Mouse (Mus musculus): ENCODE measurements around the gene Tnfrsf25. TPM values are rescaled to one million over a fixed set of nuclear protein-coding genes. Genes with fewer than 3 reads are reported as not detected.

The Tnfrsf25 gene
- polyA plus RNA-seq, 1 experiment from 2014 or later: 1.4 TPM

DNA sequence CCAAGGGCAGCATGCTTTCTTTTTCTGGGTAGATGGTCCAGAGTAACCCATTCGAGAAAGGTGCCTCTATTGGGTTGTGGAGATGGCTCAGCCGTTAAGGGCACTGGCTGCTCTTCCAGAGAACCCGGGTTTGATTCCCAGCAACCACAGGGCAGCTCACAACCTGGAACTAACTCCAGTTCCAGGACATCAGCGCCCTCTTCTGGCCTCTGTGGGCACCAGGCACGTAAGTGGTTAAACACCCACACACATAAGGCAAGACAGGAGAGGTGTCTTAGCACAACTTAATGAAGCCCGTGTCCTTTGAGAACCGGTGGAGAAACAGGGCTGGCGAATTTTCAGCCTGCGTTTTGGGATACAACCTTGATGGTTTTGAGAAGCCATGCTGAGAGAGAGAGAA is 41.2 kb upstream of the Tnfrsf25 start:
- WGBS: 81% methylated on average over 9 of the region's 9 CpGs
- no peak for ATAC-seq (replicated peaks; ENCODE audit: extremely low read depth, insufficient read depth, low FRiP score)
- Histone ChIP-seq H3K9me3 (replicated peaks; ENCODE audit: control insufficient read depth, low read length) (no peaks in the 10 kb centered on the region), H3K4me1 (ENCODE audit: control insufficient read depth, insufficient read depth, low read length) (peaks cover 9% of the 10 kb centered on the region), H3K27ac (ENCODE audit: low read length) (no peak overlapping the region), H3K36me3 (ENCODE audit: control insufficient read depth, insufficient read depth) (no peaks in the 10 kb centered on the region), H3K9ac (ENCODE audit: low read length) (no peak overlapping the region), H3K4me3 (ENCODE audit: low read length) (no peak overlapping the region), H3K4me2 (ENCODE audit: low read depth, low read length) (no peak overlapping the region), H3K27me3 (ENCODE audit: control insufficient read depth, insufficient read depth, low read length) (no peaks in the 10 kb centered on the region)

DNA sequence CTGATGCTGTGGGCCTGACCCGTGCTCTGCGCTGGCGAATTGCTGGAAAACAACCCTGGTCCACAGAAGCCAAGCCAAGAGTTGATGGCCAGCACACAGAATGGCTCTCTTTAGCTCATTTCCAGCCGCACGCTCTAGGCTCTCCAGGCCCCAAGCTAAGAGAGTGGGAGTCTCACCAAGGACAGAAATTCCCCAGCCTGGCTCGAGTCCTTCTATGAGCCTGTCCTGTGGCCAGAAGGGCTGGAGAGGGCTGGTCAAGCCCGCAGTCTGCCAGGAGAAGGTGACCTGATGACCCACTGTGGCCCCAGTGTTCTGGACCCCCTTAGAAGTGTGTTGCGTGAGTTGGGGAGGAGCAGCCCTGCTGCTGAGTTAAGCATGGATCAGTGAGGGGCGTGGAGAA is 38.5 kb upstream of the Tnfrsf25 start:
- H3K4me3 ChIP-seq (ENCODE audit: low read length): no peak overlapping the region
- WGBS: 82% methylated on average over 9 of the region's 9 CpGs
- no peak for ATAC-seq (replicated peaks; ENCODE audit: extremely low read depth, insufficient read depth, low FRiP score)

DNA sequence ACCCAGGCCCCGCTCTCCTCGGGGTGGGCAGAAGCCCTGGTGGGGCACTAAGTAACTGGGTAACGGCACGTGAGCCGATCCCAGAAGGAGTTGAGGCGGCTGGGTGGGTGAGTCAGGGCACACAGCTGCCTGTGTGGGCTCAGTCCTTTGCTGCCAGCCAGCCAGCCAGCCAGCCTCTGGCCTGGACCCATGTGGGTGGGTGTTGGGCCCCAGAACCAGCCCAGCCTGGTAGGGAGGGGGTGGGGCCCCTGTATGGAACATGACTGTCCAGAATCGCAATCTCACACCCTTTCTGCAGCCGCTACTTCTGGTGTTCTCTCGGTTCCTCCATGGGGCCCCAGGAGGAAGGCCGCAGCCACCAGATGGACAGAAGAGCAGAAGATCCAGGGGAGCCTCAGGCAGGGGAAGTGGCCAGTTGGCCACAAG is 37.6 kb upstream of the Tnfrsf25 start:
- Histone ChIP-seq H3K27ac (ENCODE audit: low read length) (no peak overlapping the region), H3K27me3 (ENCODE audit: control insufficient read depth, insufficient read depth, low read length) (no peaks in the 10 kb centered on the region), H3K9ac (ENCODE audit: low read length) (no peak overlapping the region), H3K9me3 (replicated peaks; ENCODE audit: control insufficient read depth, low read length) (no peaks in the 10 kb centered on the region), H3K4me3 (ENCODE audit: low read length) (no peak overlapping the region), H3K36me3 (ENCODE audit: control insufficient read depth, insufficient read depth) (no peaks in the 10 kb centered on the region), H3K4me2 (ENCODE audit: low read depth, low read length) (no peak overlapping the region), H3K4me1 (ENCODE audit: control insufficient read depth, insufficient read depth, low read length) (no peaks in the 10 kb centered on the region)
- 87% methylated on average over 10 of the region's 10 CpGs for WGBS
- no peak for ATAC-seq (replicated peaks; ENCODE audit: extremely low read depth, insufficient read depth, low FRiP score)

More for the DNA sequence above, 38.5 kb upstream of the Tnfrsf25 start:
- Histone ChIP-seq H3K4me2 (ENCODE audit: low read depth, low read length) (no peak overlapping the region), H3K27ac (ENCODE audit: low read length) (no peak overlapping the region), H3K36me3 (ENCODE audit: control insufficient read depth, insufficient read depth) (no peaks in the 10 kb centered on the region), H3K9ac (ENCODE audit: low read length) (no peak overlapping the region), H3K9me3 (replicated peaks; ENCODE audit: control insufficient read depth, low read length) (no peaks in the 10 kb centered on the region), H3K27me3 (ENCODE audit: control insufficient read depth, insufficient read depth, low read length) (no peaks in the 10 kb centered on the region), H3K4me1 (ENCODE audit: control insufficient read depth, insufficient read depth, low read length) (peaks cover 7% of the 10 kb centered on the region)

DNA sequence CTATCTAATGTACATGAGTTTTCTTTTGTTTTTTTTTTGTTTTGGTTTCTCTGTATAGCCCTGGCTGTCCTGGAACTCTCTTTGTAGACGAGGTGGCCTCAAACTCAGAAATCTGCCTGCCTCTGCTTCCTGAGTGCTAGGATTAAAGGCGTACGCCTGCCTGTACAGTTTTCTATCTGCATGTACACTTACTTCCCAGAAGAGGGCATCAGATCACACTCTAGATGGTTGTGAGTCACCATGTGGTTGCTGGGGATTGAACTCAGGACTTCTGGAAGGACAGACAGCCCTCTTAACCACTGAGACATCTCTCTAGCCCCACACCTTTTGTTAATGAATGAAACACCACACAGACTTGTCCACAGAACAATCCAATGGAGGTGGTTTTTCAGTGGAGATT is 36.5 kb upstream of the Tnfrsf25 start:
- Histone ChIP-seq H3K36me3 (ENCODE audit: control insufficient read depth, insufficient read depth) (no peaks in the 10 kb centered on the region), H3K4me2 (ENCODE audit: low read depth, low read length) (no peak overlapping the region), H3K27ac (ENCODE audit: low read length) (no peak overlapping the region), H3K4me1 (ENCODE audit: control insufficient read depth, insufficient read depth, low read length) (no peaks in the 10 kb centered on the region), H3K4me3 (ENCODE audit: low read length) (no peak overlapping the region), H3K9me3 (replicated peaks; ENCODE audit: control insufficient read depth, low read length) (no peaks in the 10 kb centered on the region), H3K9ac (ENCODE audit: low read length) (no peak overlapping the region), H3K27me3 (ENCODE audit: control insufficient read depth, insufficient read depth, low read length) (no peaks in the 10 kb centered on the region)
- 83% methylated on average over 3 of the region's 3 CpGs for WGBS
- no peak for ATAC-seq (replicated peaks; ENCODE audit: extremely low read depth, insufficient read depth, low FRiP score)

DNA sequence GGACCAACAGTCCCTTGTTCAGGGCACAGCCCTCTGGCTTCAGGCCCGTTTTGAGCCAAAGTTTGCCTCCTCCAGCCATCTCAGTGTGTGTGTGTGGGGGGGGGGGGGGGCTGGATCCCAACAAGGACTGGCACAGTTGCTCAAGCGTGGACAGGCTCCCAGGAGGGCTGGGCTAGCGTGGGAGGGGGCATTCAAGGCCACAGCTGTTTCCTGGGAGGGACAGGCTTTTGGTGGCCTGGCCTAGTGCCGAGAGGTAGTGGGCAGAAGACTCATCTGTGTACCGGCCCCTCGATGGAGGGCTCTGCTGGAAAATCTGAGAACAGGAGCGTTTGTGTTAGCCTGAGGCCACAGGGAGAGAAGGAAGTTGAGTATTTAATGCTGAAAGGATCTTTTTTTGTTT is 35.8 kb upstream of the Tnfrsf25 start:
- Histone ChIP-seq H3K4me3 (ENCODE audit: low read length) (no peak overlapping the region), H3K27ac (ENCODE audit: low read length) (no peak overlapping the region), H3K36me3 (ENCODE audit: control insufficient read depth, insufficient read depth) (no peaks in the 10 kb centered on the region), H3K9ac (ENCODE audit: low read length) (no peak overlapping the region), H3K4me2 (ENCODE audit: low read depth, low read length) (no peak overlapping the region), H3K4me1 (ENCODE audit: control insufficient read depth, insufficient read depth, low read length) (no peaks in the 10 kb centered on the region), H3K27me3 (ENCODE audit: control insufficient read depth, insufficient read depth, low read length) (no peaks in the 10 kb centered on the region), H3K9me3 (replicated peaks; ENCODE audit: control insufficient read depth, low read length) (no peaks in the 10 kb centered on the region)
- no peak for ATAC-seq (replicated peaks; ENCODE audit: extremely low read depth, insufficient read depth, low FRiP score)
- WGBS: 66% methylated on average over 7 of the region's 7 CpGs

DNA sequence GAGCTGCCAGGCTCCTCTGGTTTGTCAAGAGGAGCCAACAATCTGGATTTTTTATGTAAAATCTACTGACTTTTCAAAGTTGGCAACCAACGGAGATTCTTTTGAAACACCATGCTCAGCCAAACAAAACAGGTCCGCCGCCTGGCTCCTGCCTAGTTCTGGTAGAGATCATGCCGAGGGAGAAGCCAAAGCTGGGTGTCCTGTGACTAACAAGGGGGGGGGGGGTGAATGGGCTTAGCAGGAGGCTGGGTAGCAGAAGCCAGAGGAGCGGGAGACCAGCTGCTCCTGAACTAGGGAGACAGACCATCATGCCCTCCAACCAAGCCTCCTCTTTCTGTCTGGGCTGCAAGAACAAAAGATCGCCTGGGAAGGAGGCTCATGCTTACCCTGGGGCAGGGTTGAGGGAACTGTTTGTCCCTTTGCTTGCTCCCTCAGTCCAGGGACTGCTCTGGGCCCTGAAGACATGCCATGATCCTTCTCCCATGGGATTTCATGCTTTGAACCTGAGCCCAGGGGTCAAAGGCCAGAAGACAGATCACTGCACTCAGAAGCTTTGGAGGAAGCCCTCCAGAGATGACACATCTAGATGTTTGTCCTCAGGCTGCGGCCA is 32.0 kb upstream of the Tnfrsf25 start:
- H3K27me3 ChIP-seq (ENCODE audit: control insufficient read depth, insufficient read depth, low read length): 0 out of 2 replicates have a peak, but pooled peaks cover 4% of the 10 kb centered on the region
- no peaks in the 10 kb centered on the region; the same call in 1 of the 2 replicates for H3K9me3 ChIP-seq (replicated peaks; ENCODE audit: control insufficient read depth, low read length)
- no peaks in the 10 kb centered on the region for H3K36me3 ChIP-seq (ENCODE audit: control insufficient read depth, insufficient read depth)
- 57% methylated on average over 7 of the region's 7 CpGs for WGBS
- no peak overlapping the region for H3K4me2 ChIP-seq (ENCODE audit: low read depth, low read length)
- no peak overlapping the region for H3K27ac ChIP-seq (ENCODE audit: low read length)
- peaks cover 20% of the 10 kb centered on the region for H3K4me1 ChIP-seq (ENCODE audit: control insufficient read depth, insufficient read depth, low read length)
- H3K4me3 ChIP-seq (ENCODE audit: low read length): no peak overlapping the region
- H3K9ac ChIP-seq (ENCODE audit: low read length): no peak overlapping the region
- ATAC-seq (replicated peaks; ENCODE audit: extremely low read depth, insufficient read depth, low FRiP score): no peak

DNA sequence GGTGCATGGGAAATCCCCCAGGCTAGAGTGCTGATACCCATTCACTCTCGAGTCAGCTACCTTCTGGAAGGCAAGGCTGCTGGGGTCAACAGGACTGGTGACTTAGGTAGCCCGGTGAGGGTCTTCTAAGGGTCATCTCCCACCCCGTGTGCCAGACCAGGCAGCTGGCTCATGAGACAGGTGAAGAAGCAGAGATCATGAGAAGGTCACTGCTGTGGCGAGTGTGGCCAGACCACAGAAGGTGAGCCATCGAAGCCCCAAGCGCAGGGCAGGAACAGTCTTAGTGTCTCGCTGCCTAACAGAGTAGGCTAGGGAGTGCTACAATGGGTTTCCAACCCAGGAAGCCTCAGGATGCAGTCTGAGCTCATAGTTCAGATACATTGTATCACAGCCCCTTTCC is 31.1 kb upstream of the Tnfrsf25 start:
- no peaks in the 10 kb centered on the region for H3K36me3 ChIP-seq (ENCODE audit: control insufficient read depth, insufficient read depth)
- no peaks in the 10 kb centered on the region; the same call in 1 of the 2 replicates for H3K9me3 ChIP-seq (replicated peaks; ENCODE audit: control insufficient read depth, low read length)
- WGBS: 78% methylated on average over 7 of the region's 7 CpGs
- ATAC-seq (replicated peaks; ENCODE audit: extremely low read depth, insufficient read depth, low FRiP score): no peak
- H3K27me3 ChIP-seq (ENCODE audit: control insufficient read depth, insufficient read depth, low read length): 0 out of 2 replicates have a peak, but pooled peaks cover 4% of the 10 kb centered on the region
- H3K4me2 ChIP-seq (ENCODE audit: low read depth, low read length): no peak overlapping the region
- H3K27ac ChIP-seq (ENCODE audit: low read length): no peak overlapping the region
- no peak overlapping the region for H3K4me3 ChIP-seq (ENCODE audit: low read length)
- H3K9ac ChIP-seq (ENCODE audit: low read length): no peak overlapping the region
- peaks cover 20% of the 10 kb centered on the region for H3K4me1 ChIP-seq (ENCODE audit: control insufficient read depth, insufficient read depth, low read length)

DNA sequence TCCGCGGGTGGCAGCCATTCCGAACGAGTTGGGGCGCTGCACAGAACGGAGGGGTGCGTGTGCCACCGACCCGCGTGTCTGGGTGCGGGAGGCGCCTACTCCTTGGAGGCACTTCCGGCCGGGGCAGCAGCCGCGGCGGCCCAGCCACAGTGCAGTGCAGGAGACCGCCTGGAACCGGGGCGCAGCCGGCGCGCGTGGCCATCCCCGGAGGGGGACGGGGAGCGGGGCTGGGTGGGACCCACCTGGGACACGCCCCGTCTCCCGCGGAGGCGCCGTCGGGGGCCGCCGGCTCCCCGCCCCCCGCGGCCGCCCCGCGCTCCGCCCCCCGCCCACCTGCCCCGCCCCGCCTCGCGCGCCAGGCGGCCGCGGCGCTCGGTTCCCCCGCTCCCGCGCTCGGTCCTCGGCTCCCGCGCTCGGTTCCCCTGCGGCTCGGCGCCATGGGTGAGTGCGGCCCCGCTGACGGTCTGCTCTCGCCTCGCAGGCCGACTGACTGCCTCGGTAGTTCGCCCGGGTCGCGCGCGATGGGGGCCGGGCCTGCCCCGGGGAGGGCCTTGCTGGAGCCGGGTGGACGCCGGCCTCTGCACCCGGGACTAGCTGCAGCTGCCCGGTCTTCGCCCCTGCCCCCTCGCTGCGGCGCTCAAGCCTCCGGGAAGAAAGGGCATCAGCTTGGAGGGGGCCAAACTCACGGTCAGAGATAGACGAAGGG is 29.1 kb upstream of the Tnfrsf25 start:
- 0 out of 2 replicates have a peak, but pooled peaks cover 4% of the 10 kb centered on the region for H3K27me3 ChIP-seq (ENCODE audit: control insufficient read depth, insufficient read depth, low read length)
- H3K4me2 ChIP-seq (ENCODE audit: low read depth, low read length): peak overlapping the region; percentile 96
- H3K9ac ChIP-seq (ENCODE audit: low read length): peak overlapping the region; percentile 95
- H3K27ac ChIP-seq (ENCODE audit: low read length): peak overlapping the region; percentile 54
- no peaks in the 10 kb centered on the region for H3K36me3 ChIP-seq (ENCODE audit: control insufficient read depth, insufficient read depth)
- under 1% methylated on average over 75 of the region's 92 CpGs for WGBS
- peaks cover 20% of the 10 kb centered on the region for H3K4me1 ChIP-seq (ENCODE audit: control insufficient read depth, insufficient read depth, low read length)
- ATAC-seq (replicated peaks; ENCODE audit: extremely low read depth, insufficient read depth, low FRiP score): peak; percentile 84
- peak overlapping the region; percentile 87 for H3K4me3 ChIP-seq (ENCODE audit: low read length)
- no peaks in the 10 kb centered on the region; the same call in 1 of the 2 replicates for H3K9me3 ChIP-seq (replicated peaks; ENCODE audit: control insufficient read depth, low read length)

All from heart, embryonic 16.5 days (tissue).